Mouse (Mus musculus) kidney, postnatal 25 days (tissue): Measurements from ENCODE around the gene Ndufs3.
A peak's percentile ranks its signal among the peaks of the same experiment; 100 is the strongest.

Experiments used
- DNase-seq, 2 experiments: peaks; one replicate each; pipeline ENCODE4 v3.0.0; 2021; ENCODE audit warnings: mixed read lengths in 2 of 2

Gene Ndufs3

DNA sequence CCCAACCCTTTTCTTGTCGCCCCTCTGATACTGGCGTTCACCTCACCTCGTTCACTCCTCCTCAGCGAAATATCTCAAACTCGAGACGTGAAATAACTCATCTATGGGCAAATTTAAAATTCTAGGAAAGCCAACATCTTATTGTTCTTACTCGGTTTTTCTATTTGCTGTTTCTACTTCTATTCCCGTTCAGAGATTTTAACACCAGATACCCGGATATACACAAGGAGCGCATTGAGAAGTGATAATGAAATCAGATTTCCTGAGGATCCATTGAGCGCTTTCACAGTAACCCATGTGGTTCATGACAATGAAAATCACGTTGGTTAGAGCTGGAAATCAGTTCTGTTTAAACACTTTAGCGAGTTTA is 57.0 kb downstream of the Ndufs3 start:
- no peak for DNase-seq

DNA sequence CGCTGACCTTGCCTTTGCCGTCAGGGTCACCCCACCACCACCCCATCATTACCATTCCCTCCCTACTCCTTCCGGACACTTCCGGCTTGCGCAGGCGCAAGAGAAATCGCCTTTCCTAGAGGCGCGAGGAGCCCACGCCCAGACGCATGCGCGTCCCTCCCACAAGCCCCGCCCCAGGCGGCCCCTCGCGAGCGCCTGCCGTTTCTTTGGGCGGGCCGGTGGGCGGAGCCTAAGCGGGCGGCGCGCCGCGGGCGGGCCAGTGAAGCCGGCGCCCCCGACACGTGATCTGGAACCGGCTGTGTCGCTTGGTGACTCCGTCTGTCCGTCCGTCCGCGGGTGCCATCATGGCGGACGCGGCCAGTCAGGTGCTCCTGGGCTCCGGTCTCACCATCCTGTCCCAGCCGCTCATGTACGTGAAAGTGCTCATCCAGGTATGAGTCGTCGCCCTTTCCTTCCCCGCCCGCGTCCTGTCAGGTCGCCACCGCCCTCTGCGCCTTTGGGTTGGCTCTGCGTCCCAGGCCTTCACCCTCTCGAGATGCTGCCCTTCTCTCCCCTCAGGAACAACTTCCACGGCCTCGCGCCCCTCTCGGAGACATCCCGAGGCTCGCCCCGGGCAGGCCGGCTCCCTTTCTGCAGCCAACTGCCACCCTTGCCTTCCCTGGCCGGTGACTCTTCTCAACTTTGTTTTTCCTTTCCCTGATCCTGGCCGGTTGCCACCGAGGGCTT is 57.5 kb downstream of the Ndufs3 start, which contains the start of gene Mtch2:
Gene Mtch2, plus strand, starts transcription at position 201 of the 726 bp plus-strand sequence.
- peak; percentile 98 to 99 for DNase-seq

DNA sequence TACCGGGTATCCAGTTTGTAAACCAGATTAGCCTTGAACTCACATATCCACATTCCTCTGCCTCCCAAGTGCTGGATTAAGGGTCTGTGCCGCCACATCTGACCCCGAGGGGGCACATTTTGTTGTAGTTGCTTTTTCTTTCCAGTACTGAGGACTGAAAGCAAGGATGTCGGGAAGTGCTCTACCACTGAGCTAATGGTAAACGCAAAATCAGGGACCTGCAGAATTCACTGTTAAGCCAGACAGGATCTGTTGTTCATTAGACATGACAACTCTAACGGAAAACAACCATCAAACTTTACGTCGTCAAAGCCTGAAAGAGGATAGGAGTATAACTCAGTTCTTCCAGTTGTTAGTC is 58.1 kb downstream of the Ndufs3 start:
- DNase-seq: peak in 1 of 2 experiments; percentile 51

- peak; percentile 20 to 52 for DNase-seq
Measured at GRCm38 (mm10) chr2:90846171-90846570, 58.5 kb downstream of the Ndufs3 start.

DNA sequence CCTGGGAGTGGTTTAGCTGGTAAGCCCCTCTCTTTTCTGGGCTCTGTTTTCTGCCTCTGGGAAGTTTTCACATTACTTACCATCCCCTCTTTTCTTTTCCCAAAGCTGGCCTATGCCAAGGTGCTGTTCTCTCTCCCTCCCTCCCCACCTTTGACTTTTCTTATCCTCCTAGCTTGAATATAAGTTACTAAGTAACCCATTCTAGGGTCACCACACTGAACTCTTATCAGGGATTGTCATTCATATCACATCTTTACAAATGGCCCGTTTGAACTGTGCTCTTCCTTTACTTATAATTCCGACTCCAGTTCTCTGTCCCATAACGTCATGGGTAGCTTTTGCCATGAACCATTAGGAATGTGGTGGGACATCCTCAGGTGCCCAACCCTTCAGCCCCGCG is 59.4 kb downstream of the Ndufs3 start:
- DNase-seq: no peak
